Mouse (Mus musculus): ENCODE measurements at regions not wholly inside any gene's neighbourhood (a gene's known extent, or its start where the extent isn't known, plus 50 kb on each side); places are given as distances from the start of the nearest gene placed in this dataset.

DNA sequence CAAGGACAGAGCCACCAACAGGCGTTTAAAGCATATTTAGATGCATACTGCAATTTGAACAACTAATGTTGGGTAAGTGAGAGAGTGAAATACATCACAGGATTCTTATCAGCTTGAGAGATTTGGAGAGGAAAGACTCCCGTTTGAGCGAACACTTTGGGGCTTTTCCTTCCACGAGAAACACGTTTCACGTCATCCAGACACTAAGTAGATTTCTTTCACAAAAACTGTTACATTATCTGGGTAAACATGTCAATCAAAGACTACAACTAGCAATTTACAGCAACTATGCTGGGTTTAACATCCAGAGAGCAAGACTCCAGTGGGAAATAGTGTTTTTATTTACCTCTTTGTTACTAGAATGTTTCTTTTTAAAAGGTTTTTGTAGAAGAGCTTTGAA lies 238.3 kb upstream of the Tenm2 start:
- TF ChIP-seq CTCF (IDR thresholded peaks at IDR 0.05; ENCODE audit: extremely low read depth, insufficient read depth, low read length) = no peak
- TF ChIP-seq POLR2A (IDR thresholded peaks at IDR 0.05; ENCODE audit: extremely low read depth, insufficient read depth, low read length) = no peak

Measured in cortical plate, adult 2 months (tissue).